In the genomic region with DNA sequence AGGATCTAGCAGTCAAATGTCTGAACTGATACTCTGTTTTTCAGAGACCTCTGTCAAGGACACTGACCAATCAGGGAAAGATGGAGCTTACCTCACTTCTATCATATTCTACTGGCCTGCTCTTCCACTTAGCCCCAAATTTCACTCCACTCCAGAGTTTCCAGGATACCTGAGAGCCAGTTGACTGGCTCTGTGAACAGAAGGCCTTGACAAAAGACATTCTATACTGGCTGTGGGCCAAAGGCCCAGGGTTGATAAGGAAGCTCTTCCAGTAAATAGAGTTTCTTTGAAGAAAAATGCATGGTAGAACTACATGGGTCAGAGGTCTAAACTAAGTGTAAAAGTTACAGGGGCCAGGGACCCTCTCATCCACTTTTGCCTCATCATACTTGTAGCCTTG, we compare ENCODE assay signal across 18 mouse cellular contexts. TPM values are rescaled to one million over a fixed set of nuclear protein-coding genes. Genes with fewer than 3 reads are reported as not detected.
DNase-seq lines count a peak whose midpoint lies in the region; ATAC-seq lines count a peak whose summit lies in the region.
"Had no signal": no experiment of that assay in that cellular context is flagged by ENCODE, and none has a peak within 500 bp of the region (broad histone marks: within the 10 kb centered on the region; RNA-seq: fewer than 3 reads in every experiment).

No protein-coding gene starts in this region.

- DNase-seq in adrenal gland, adult 2 months = peak; percentile 35
- DNase-seq in adrenal gland, adult 18-20 months (ENCODE audit: low spot score in 2 of 2) = no peak
- peak; percentile 25 for DNase-seq in kidney, postnatal 14 days
- peak; percentile 40 for DNase-seq in 416B (ENCODE audit: low read depth)
- DNase-seq in adrenal gland, postnatal 36 days = peak; percentile 35 to 60
- DNase-seq in gastrocnemius, postnatal 36 days = no peak
- DNase-seq in forebrain, embryonic 14.5 days (ENCODE audit: low spot score) = no peak
- DNase-seq: cerebellum, postnatal 36 days; gastrocnemius, postnatal 14 days; kidney, adult 8-10 months; thymus, postnatal 25 days had no signal

- H3K4me2 ChIP-seq in kidney, embryonic 15.5 days = no peak overlapping the region
- no peak overlapping the region for H3K4me2 ChIP-seq in forebrain, embryonic 14.5 days (ENCODE audit: low read length)
- H3K4me2 ChIP-seq: embryonic facial prominence, embryonic 12.5 days; heart, embryonic 13.5 days; hindbrain, embryonic 14.5 days; limb, embryonic 13.5 days; liver, embryonic 15.5 days; midbrain, embryonic 15.5 days had no signal

- H3K9ac ChIP-seq in kidney, embryonic 15.5 days = no peak overlapping the region
- H3K9ac ChIP-seq in forebrain, embryonic 14.5 days (ENCODE audit: low read length) = no peak overlapping the region
- H3K9ac ChIP-seq: embryonic facial prominence, embryonic 12.5 days; heart, embryonic 13.5 days; hindbrain, embryonic 14.5 days; limb, embryonic 13.5 days; liver, embryonic 15.5 days; midbrain, embryonic 15.5 days had no signal

- ATAC-seq in kidney, embryonic 15.5 days (replicated peaks; ENCODE audit: low FRiP score) = no peak
- no peak for ATAC-seq in forebrain, embryonic 14.5 days
- ATAC-seq: midbrain, embryonic 15.5 days had no signal

- H3K27me3 ChIP-seq in kidney, embryonic 15.5 days = no peaks in the 10 kb centered on the region
- no peaks in the 10 kb centered on the region for H3K27me3 ChIP-seq in forebrain, embryonic 14.5 days (replicated peaks; ENCODE audit: control insufficient read depth, insufficient read depth, low read length)
- H3K27me3 ChIP-seq: embryonic facial prominence, embryonic 12.5 days; heart, embryonic 13.5 days; limb, embryonic 13.5 days; liver, embryonic 15.5 days; midbrain, embryonic 15.5 days had no signal

- intact Hi-C loops in gastrocnemius, postnatal 36 days (cut with DNase I) = no loop called here

- H3K27ac ChIP-seq in kidney, embryonic 15.5 days = no peak overlapping the region
- no peak overlapping the region for H3K27ac ChIP-seq in forebrain, embryonic 14.5 days (ENCODE audit: low read depth, low read length)
- H3K27ac ChIP-seq: embryonic facial prominence, embryonic 12.5 days; heart, embryonic 13.5 days; hindbrain, embryonic 14.5 days; limb, embryonic 13.5 days; liver, embryonic 15.5 days; midbrain, embryonic 15.5 days had no signal

- no peaks in the 10 kb centered on the region for H3K4me1 ChIP-seq in kidney, embryonic 15.5 days
- H3K4me1 ChIP-seq in forebrain, embryonic 14.5 days (ENCODE audit: control insufficient read depth, insufficient read depth, low read length) = no peaks in the 10 kb centered on the region
- H3K4me1 ChIP-seq: embryonic facial prominence, embryonic 12.5 days; limb, embryonic 13.5 days; liver, embryonic 15.5 days; midbrain, embryonic 15.5 days had no signal

- H3K4me3 ChIP-seq in kidney, embryonic 15.5 days (replicated peaks) = no peak overlapping the region
- H3K4me3 ChIP-seq in forebrain, embryonic 14.5 days (ENCODE audit: low read depth, low read length) = no peak overlapping the region
- H3K4me3 ChIP-seq: embryonic facial prominence, embryonic 12.5 days; heart, embryonic 13.5 days; limb, embryonic 13.5 days; liver, embryonic 15.5 days; midbrain, embryonic 15.5 days had no signal

- no peaks in the 10 kb centered on the region for H3K36me3 ChIP-seq in kidney, embryonic 15.5 days
- H3K36me3 ChIP-seq in forebrain, embryonic 14.5 days (ENCODE audit: control insufficient read depth, insufficient read depth, low read length) = no peaks in the 10 kb centered on the region
- H3K36me3 ChIP-seq: embryonic facial prominence, embryonic 12.5 days; heart, embryonic 13.5 days; limb, embryonic 13.5 days; liver, embryonic 15.5 days; midbrain, embryonic 15.5 days had no signal

- no peaks in the 10 kb centered on the region for H3K9me3 ChIP-seq in kidney, embryonic 15.5 days (replicated peaks)
- no peaks in the 10 kb centered on the region for H3K9me3 ChIP-seq in forebrain, embryonic 14.5 days (replicated peaks; ENCODE audit: control insufficient read depth, low read length)
- H3K9me3 ChIP-seq: embryonic facial prominence, embryonic 12.5 days; heart, embryonic 13.5 days; limb, embryonic 13.5 days; liver, embryonic 15.5 days; midbrain, embryonic 15.5 days had no signal

RNA-seq across cellular contexts. Expression of gene Fundc2, which starts 12.0 kb away (rescaled TPM):
- total RNA-seq in adrenal gland, adult 2 months (2021) = 100 to 1,000 TPM in 1 of 2 experiments, 10 to 100 TPM in 1; 81.2 to 107 TPM
- polyA plus RNA-seq in adrenal gland, adult 2 months (2012; rRNA removed) = 2.8 and 3.2 TPM in 2 replicates
- 10 to 100 TPM; 86.6 to 93.6 TPM for total RNA-seq in adrenal gland, adult 18-20 months (2021)
- 50.3 and 68.0 TPM in 2 replicates for polyA plus RNA-seq in kidney, embryonic 15.5 days (2015; fragmentation: Nextera tagmentation; extraction: Ambion mirVana)
- 10 to 100 TPM; 90.5 to 98.6 TPM for total RNA-seq in adrenal gland, postnatal 36 days (2021)
- total RNA-seq in gastrocnemius, postnatal 36 days (2021) = 100 to 1,000 TPM; 182 to 227 TPM
- 40.1 and 40.8 TPM in 2 replicates for polyA plus RNA-seq in forebrain, embryonic 14.5 days (2014; fragmentation: Nextera tagmentation; extraction: Ambion mirVana)

RNA-seq across cellular contexts. Expression of gene F8, which starts 12.2 kb away (rescaled TPM):
- 10 to 100 TPM in 1 of 2 experiments, 1 to 10 TPM in 1; 6.9 to 11.3 TPM for total RNA-seq in adrenal gland, adult 2 months (2021)
- 0.43 and 0.56 TPM in 2 replicates for polyA plus RNA-seq in adrenal gland, adult 2 months (2012; rRNA removed)
- 1 to 10 TPM; 9.4 to 9.7 TPM for total RNA-seq in adrenal gland, adult 18-20 months (2021)
- 2.9 and 3.4 TPM in 2 replicates for polyA plus RNA-seq in kidney, embryonic 15.5 days (2015; fragmentation: Nextera tagmentation; extraction: Ambion mirVana)
- 10 to 100 TPM in 1 of 2 experiments, 1 to 10 TPM in 1; 8.2 to 10.4 TPM for total RNA-seq in adrenal gland, postnatal 36 days (2021)
- total RNA-seq in gastrocnemius, postnatal 36 days (2021) = 1 to 10 TPM in 1 of 2 experiments, under 1 TPM in 1; 0.79 to 1.1 TPM
- 1.8 and 1.9 TPM in 2 replicates for polyA plus RNA-seq in forebrain, embryonic 14.5 days (2014; fragmentation: Nextera tagmentation; extraction: Ambion mirVana)

RNA-seq across cellular contexts. Expression of gene Cmc4, which starts 46.2 kb away (rescaled TPM):
- total RNA-seq in adrenal gland, adult 2 months (2021) = 1 to 10 TPM; 8.7 to 9.1 TPM
- polyA plus RNA-seq in adrenal gland, adult 2 months (2012; rRNA removed) = 3.0 and 3.6 TPM in 2 replicates
- total RNA-seq in adrenal gland, adult 18-20 months (2021) = 10 to 100 TPM in 1 of 2 experiments, 1 to 10 TPM in 1; 7.6 to 12.0 TPM
- 20.2 and 22.7 TPM in 2 replicates for polyA plus RNA-seq in kidney, embryonic 15.5 days (2015; fragmentation: Nextera tagmentation; extraction: Ambion mirVana)
- 10 to 100 TPM; 10.3 to 10.7 TPM for total RNA-seq in adrenal gland, postnatal 36 days (2021)
- 1 to 10 TPM; 5.3 to 6.1 TPM for total RNA-seq in gastrocnemius, postnatal 36 days (2021)
- 19.7 and 22.6 TPM in 2 replicates for polyA plus RNA-seq in forebrain, embryonic 14.5 days (2014; fragmentation: Nextera tagmentation; extraction: Ambion mirVana)

RNA-seq across cellular contexts. Expression of gene Mtcp1, which starts 46.2 kb away (rescaled TPM):
- 1 to 10 TPM; 6.3 to 9.3 TPM for total RNA-seq in adrenal gland, adult 2 months (2021)
- polyA plus RNA-seq in adrenal gland, adult 2 months (2012; rRNA removed) = 3.6 and 3.7 TPM in 2 replicates
- 1 to 10 TPM; 8.3 to 9.7 TPM for total RNA-seq in adrenal gland, adult 18-20 months (2021)
- 9.2 and 10.2 TPM in 2 replicates for polyA plus RNA-seq in kidney, embryonic 15.5 days (2015; fragmentation: Nextera tagmentation; extraction: Ambion mirVana)
- total RNA-seq in adrenal gland, postnatal 36 days (2021) = 1 to 10 TPM; 8.7 to 9.2 TPM
- 1 to 10 TPM; 1.5 to 3.2 TPM for total RNA-seq in gastrocnemius, postnatal 36 days (2021)
- polyA plus RNA-seq in forebrain, embryonic 14.5 days (2014; fragmentation: Nextera tagmentation; extraction: Ambion mirVana) = 6.8 and 9.6 TPM in 2 replicates

RNA-seq across cellular contexts. Expression of gene Brcc3, which starts 46.2 kb away (rescaled TPM):
- total RNA-seq in adrenal gland, adult 2 months (2021) = 10 to 100 TPM; 33.6 to 46.1 TPM
- polyA plus RNA-seq in adrenal gland, adult 2 months (2012; rRNA removed) = 0.69 and 2.2 TPM in 2 replicates
- 10 to 100 TPM; 23.9 to 26.5 TPM for total RNA-seq in adrenal gland, adult 18-20 months (2021)
- 69.2 and 71.0 TPM in 2 replicates for polyA plus RNA-seq in kidney, embryonic 15.5 days (2015; fragmentation: Nextera tagmentation; extraction: Ambion mirVana)
- total RNA-seq in adrenal gland, postnatal 36 days (2021) = 10 to 100 TPM; 29.9 to 34.3 TPM
- 10 to 100 TPM; 18.7 to 21.5 TPM for total RNA-seq in gastrocnemius, postnatal 36 days (2021)
- polyA plus RNA-seq in forebrain, embryonic 14.5 days (2014; fragmentation: Nextera tagmentation; extraction: Ambion mirVana) = 63.1 and 67.7 TPM in 2 replicates

Comparison
In these comparisons a context has a peak if more than half of its experiments do, and no peak if none do; other contexts are left out.
1. DNase-seq: peak in adrenal gland, adult 2 months (single experiment), kidney, postnatal 14 days (single experiment), 416B (single experiment) and adrenal gland, postnatal 36 days (2 of 2); none in adrenal gland, adult 18-20 months (0 of 2), gastrocnemius, postnatal 36 days (0 of 2) and forebrain, embryonic 14.5 days (single experiment).